Mouse (Mus musculus): ENCODE measurements around the gene Grk3. TPM values are rescaled to one million over a fixed set of nuclear protein-coding genes. Genes with fewer than 3 reads are reported as not detected.

Gene Grk3
- polyA plus RNA-seq, 2 experiments: 1.4 to 2.0 TPM

DNA sequence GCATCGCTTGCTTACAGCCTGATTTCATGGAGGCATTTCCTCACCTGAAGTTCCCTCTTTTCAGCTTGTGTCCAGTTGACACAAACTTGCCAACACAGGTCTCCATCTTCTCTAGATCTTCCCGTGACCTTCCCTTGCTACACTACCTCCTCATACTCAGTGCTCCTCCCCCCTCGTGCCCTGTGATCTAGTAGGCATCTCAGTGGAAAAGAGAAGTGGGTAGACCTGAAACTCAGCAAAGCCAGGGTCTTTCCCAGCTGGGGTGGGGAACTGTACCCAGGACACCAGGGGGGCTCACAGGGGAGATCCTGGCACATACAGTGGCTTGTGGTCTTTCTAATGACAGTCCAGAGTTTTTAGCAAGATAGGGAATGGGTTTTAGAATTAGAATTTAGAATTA lies 64.7 kb downstream of the Grk3 start:
- Histone ChIP-seq H3K36me3 (replicated peaks; ENCODE audit: control insufficient read depth, insufficient read depth, low read depth) (no peaks in the 10 kb centered on the region), H3K9ac (replicated peaks) (no peak overlapping the region), H3K27ac (no peak overlapping the region), H3K9me3 (ENCODE audit: control insufficient read depth, low read length) (no peaks in the 10 kb centered on the region), H3K4me1 (replicated peaks; ENCODE audit: control insufficient read depth in 2 of 2, insufficient read depth in 2 of 2, low read length in 1 of 2) (no peaks in the 10 kb centered on the region), H3K4me3 (ENCODE audit: insufficient read depth in 1 of 2, low read depth in 2 of 2, low read length in 2 of 2) (no peak overlapping the region), H3K4me2 (ENCODE audit: low read depth) (no peak overlapping the region), H3K27me3 (ENCODE audit: control insufficient read depth, insufficient read depth, low read length) (no peaks in the 10 kb centered on the region)
- no peak for ATAC-seq (ENCODE audit: insufficient read depth)
- WGBS (ENCODE audit: insufficient replicate concordance): 58% methylated on average over 3 of the region's 3 CpGs
- TF ChIP-seq EP300 (IDR thresholded peaks at IDR 0.05; ENCODE audit: low read depth): no peak
- TF ChIP-seq CTCF (IDR thresholded peaks at IDR 0.05; ENCODE audit: low read depth): no peak
- DNase-seq (ENCODE audit: low read depth in 3 of 3, low spot score in 3 of 3): no peak

GRCm38 (mm10) chr5:112945925-112946324 lies 69.7 kb downstream of the Grk3 start:
- no peak for TF ChIP-seq EP300 (IDR thresholded peaks at IDR 0.05; ENCODE audit: low read depth)
- no peak for TF ChIP-seq CTCF (IDR thresholded peaks at IDR 0.05; ENCODE audit: low read depth)
- no peaks in the 10 kb centered on the region for H3K36me3 ChIP-seq (replicated peaks; ENCODE audit: control insufficient read depth, insufficient read depth, low read depth)
- 66% methylated on average over 7 of the region's 7 CpGs for WGBS (ENCODE audit: insufficient replicate concordance)
- no peak overlapping the region for H3K4me2 ChIP-seq (ENCODE audit: low read depth)
- H3K9ac ChIP-seq (replicated peaks): no peak overlapping the region
- no peak overlapping the region for H3K27ac ChIP-seq
- ATAC-seq (ENCODE audit: insufficient read depth) (no peak), DNase-seq (ENCODE audit: low read depth in 3 of 3, low spot score in 3 of 3) (no peak)
- H3K4me1 ChIP-seq (replicated peaks; ENCODE audit: control insufficient read depth in 2 of 2, insufficient read depth in 2 of 2, low read length in 1 of 2): no peaks in the 10 kb centered on the region
- H3K27me3 ChIP-seq (ENCODE audit: control insufficient read depth, insufficient read depth, low read length): no peaks in the 10 kb centered on the region
- no peak overlapping the region for H3K4me3 ChIP-seq (ENCODE audit: insufficient read depth in 1 of 2, low read depth in 2 of 2, low read length in 2 of 2)
- H3K9me3 ChIP-seq (ENCODE audit: control insufficient read depth, low read length): no peaks in the 10 kb centered on the region

- Histone ChIP-seq H3K4me2 (ENCODE audit: low read depth) (no peak overlapping the region), H3K27ac (no peak overlapping the region), H3K9ac (replicated peaks) (no peak overlapping the region), H3K27me3 (ENCODE audit: control insufficient read depth, insufficient read depth, low read length) (no peaks in the 10 kb centered on the region), H3K4me1 (replicated peaks; ENCODE audit: control insufficient read depth in 2 of 2, insufficient read depth in 2 of 2, low read length in 1 of 2) (no peaks in the 10 kb centered on the region), H3K4me3 (ENCODE audit: insufficient read depth in 1 of 2, low read depth in 2 of 2, low read length in 2 of 2) (no peak overlapping the region), H3K9me3 (ENCODE audit: control insufficient read depth, low read length) (no peaks in the 10 kb centered on the region), H3K36me3 (replicated peaks; ENCODE audit: control insufficient read depth, insufficient read depth, low read depth) (no peaks in the 10 kb centered on the region)
- 56% methylated on average over 7 of the region's 7 CpGs for WGBS (ENCODE audit: insufficient replicate concordance)
- ATAC-seq (ENCODE audit: insufficient read depth): no peak
- DNase-seq (ENCODE audit: low read depth in 3 of 3, low spot score in 3 of 3): no peak
- TF ChIP-seq CTCF (IDR thresholded peaks at IDR 0.05; ENCODE audit: low read depth) (no peak), EP300 (IDR thresholded peaks at IDR 0.05; ENCODE audit: low read depth) (no peak)
These were observed 73.3 kb downstream of the Grk3 start for GRCm38 (mm10) chr5:112942244-112942643.

GRCm38 (mm10) chr5:112941001-112941400 lies 74.6 kb downstream of the Grk3 start:
- Histone ChIP-seq H3K27ac (no peak overlapping the region), H3K36me3 (replicated peaks; ENCODE audit: control insufficient read depth, insufficient read depth, low read depth) (no peaks in the 10 kb centered on the region), H3K27me3 (ENCODE audit: control insufficient read depth, insufficient read depth, low read length) (no peaks in the 10 kb centered on the region), H3K9ac (replicated peaks) (no peak overlapping the region), H3K9me3 (ENCODE audit: control insufficient read depth, low read length) (no peaks in the 10 kb centered on the region), H3K4me2 (ENCODE audit: low read depth) (no peak overlapping the region), H3K4me3 (ENCODE audit: insufficient read depth in 1 of 2, low read depth in 2 of 2, low read length in 2 of 2) (no peak overlapping the region), H3K4me1 (replicated peaks; ENCODE audit: control insufficient read depth in 2 of 2, insufficient read depth in 2 of 2, low read length in 1 of 2) (no peaks in the 10 kb centered on the region)
- no peak for ATAC-seq (ENCODE audit: insufficient read depth)
- 76% methylated on average over 12 of the region's 12 CpGs for WGBS (ENCODE audit: insufficient replicate concordance)
- DNase-seq (ENCODE audit: low read depth in 3 of 3, low spot score in 3 of 3): no peak
- TF ChIP-seq EP300 (IDR thresholded peaks at IDR 0.05; ENCODE audit: low read depth) (no peak), CTCF (IDR thresholded peaks at IDR 0.05; ENCODE audit: low read depth) (no peak)

DNA sequence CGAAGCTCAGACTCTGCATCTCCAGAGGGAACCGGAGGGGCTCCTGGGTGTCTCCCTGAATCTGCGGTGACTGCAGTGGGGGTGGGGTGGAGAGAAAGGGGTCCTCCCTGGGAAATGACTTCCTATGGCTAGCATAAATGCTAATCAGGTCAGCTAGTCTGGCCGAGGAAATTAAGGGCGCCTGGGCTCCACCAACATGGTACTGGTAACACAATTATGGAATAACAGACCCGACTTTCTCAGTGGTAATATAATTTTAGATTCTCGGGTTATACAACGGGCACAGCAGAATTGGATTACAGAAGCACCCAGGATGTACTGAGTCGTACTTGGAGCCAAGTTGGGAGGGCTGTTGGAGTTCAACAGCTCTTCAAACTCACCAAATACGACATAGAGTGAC lies 79.0 kb downstream of the Grk3 start:
- WGBS (ENCODE audit: insufficient replicate concordance): 62% methylated on average over 10 of the region's 10 CpGs
- TF ChIP-seq EP300 (IDR thresholded peaks at IDR 0.05; ENCODE audit: low read depth) (no peak), CTCF (IDR thresholded peaks at IDR 0.05; ENCODE audit: low read depth) (no peak)
- Histone ChIP-seq H3K27me3 (ENCODE audit: control insufficient read depth, insufficient read depth, low read length) (no peaks in the 10 kb centered on the region), H3K27ac (no peak overlapping the region), H3K9me3 (ENCODE audit: control insufficient read depth, low read length) (no peaks in the 10 kb centered on the region), H3K9ac (replicated peaks) (no peak overlapping the region), H3K4me2 (ENCODE audit: low read depth) (no peak overlapping the region), H3K4me1 (replicated peaks; ENCODE audit: control insufficient read depth in 2 of 2, insufficient read depth in 2 of 2, low read length in 1 of 2) (no peaks in the 10 kb centered on the region), H3K4me3 (ENCODE audit: insufficient read depth in 1 of 2, low read depth in 2 of 2, low read length in 2 of 2) (no peak overlapping the region), H3K36me3 (replicated peaks; ENCODE audit: control insufficient read depth, insufficient read depth, low read depth) (no peaks in the 10 kb centered on the region)
- no peak for ATAC-seq (ENCODE audit: insufficient read depth)
- no peak for DNase-seq (ENCODE audit: low read depth in 3 of 3, low spot score in 3 of 3)

Measured in liver, embryonic 14.5 days (tissue).